Mouse (Mus musculus) cerebellum, adult 11-12 months (tissue): ENCODE results near the gene Cds1.
A peak's percentile ranks its signal among the peaks of the same experiment; 100 is the strongest.

ENCODE experiments used
- DNase-seq: peaks from one replicate; pipeline ENCODE4 v3.0.0; 2022

The Cds1 gene

DNA sequence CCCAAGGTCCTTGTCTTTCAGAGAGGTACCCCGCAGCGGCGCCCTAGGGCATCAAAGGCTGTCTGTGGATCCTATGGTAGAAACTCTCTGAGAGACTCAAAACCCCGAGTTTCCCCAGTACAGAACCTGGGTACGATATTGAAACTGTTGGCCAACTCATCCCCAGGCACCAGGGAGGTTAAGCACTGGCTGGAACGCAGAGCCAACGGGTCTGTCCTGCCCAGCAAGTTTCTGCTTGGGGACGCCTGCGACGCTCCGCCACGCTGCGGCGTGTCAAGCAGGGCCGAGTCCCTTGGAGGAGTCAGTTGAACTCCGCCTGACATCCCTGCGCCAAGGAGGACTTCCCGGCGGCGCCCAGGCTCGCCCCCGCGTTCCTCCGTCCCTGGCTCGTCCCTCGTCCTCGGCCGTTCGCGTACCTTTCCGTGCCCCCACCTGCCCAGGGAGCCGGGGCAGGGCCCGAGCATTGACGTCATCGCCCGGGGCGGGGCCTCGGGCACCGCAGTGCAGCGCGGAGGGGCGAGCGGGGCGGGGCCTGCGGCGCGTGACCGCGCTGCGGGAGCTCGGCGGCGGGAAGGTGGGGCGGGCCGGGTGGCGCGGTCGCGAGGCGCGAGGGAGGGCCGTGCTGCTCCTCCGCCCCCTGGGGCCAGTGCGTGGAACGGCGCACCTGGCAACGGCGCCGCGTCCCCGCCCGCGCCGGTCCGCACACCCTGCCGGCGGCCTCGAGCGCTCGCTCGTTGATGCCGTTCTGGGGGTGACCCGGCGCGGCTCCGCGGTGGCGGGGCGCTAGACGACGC lies at the start of gene Cds1:
TSS of gene Cds1 (plus strand) at position 577 of the 794 bp plus-strand sequence.
- peak; percentile 92 for DNase-seq

GRCm38 (mm10) chr5:101724216-101724615 lies 40.7 kb upstream of the Cds1 start:
- DNase-seq = no peak

DNA sequence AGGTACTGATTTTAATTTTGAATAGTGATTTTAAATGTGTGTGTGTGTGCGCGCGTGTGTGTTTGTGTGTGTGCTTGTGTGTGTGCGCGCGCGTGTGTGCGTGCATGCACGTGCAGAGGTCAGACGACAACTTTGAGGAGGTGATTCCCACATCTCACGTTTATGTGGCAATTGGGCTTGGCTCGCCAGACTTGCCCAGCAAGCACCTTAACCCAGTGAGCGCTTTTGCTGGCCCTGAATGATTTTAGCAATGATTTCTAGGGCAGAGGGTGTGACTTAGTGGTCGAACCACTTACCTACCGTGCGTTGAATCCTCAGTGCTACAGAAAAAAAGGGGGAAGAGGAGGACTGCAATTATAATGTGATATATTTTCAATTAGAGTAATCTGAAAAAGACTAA lies 40.2 kb upstream of the Cds1 start:
- no peak for DNase-seq

DNA sequence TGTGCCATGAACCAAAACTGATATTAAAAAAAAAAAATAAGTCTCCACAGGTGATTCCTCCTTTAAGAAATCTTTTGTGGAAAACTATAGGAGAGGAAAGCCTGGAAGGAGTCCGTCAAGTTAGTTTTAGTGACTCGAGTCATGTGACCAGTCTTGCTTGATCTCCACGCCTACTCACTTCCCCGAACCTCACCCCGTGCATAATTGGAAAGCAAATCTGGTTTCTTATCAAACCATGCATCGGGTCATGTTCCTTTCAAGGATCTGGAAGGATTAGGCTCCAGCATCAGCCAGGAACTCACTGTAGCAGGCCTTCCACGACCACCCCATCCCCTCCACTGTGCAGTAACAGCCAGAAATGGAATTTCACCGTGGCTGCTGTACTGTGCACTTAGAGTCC lies 39.2 kb upstream of the Cds1 start:
- no peak for DNase-seq

DNA sequence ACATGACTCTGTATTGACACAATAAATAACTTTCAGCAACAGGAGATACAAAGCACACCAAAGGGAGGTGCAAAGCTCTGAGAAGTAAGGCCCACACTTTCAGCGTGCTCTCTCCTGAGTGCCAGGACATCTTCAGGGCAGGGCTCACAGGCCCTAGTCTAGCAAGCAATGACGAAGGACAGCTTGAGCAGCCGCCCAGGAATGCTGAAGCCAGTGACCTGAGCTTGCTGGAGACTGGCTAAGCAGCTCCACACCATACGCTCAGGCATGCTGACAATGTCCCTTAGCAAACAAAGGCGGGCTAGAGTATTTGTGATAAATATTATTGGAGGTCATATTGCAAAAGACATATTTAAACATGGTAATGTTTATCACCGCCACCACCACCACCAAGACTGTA lies 38.6 kb upstream of the Cds1 start:
- no peak for DNase-seq

DNA sequence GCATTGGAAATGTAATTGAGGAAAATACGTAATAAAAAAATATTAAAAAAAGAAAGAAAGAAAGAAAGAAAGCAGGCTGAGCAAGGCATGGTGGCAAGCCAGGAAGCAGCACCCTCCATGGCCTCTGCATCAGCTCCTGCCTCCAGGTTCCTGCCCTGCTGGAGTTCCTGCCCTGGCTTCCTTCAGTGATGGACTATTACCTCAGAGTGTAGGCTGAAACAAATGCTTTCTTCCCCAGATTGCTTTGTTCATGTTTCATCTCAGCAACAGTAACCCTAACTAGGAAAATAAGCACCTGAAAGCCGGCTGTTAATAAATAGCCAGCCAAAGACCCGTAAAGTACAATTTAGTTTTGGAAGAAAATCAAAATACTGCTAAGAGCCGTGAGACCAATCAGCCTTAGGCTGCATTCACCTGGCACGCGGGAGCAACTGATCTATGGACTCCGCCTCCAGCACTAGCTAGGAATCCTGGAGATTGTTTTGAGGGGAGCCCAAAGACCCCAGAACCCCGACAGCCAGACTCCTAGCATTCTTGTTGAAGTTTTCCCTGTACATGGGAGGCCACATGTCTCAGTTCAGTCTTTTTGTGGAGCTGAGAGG lies 36.5 kb upstream of the Cds1 start:
- DNase-seq = no peak

DNA sequence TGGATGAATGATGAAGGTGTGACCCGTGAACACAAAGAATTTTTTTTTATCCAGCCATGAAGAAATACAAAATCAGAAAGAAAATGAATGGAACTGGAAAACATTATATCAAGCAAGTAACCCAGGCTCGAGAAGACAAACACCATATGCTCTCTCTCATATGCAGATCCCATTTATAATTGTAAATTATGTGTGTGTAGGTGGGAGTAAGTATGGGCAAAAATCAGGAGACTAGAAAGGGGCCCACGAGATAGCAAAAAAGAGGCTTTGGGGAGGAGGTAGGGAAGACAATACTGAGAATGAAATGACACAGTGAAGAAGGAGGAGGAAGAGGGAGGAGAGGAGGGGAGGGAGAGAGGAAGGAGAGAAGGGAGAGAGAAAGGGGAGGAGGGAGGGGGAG lies 27.6 kb upstream of the Cds1 start:
- DNase-seq = no peak

DNA sequence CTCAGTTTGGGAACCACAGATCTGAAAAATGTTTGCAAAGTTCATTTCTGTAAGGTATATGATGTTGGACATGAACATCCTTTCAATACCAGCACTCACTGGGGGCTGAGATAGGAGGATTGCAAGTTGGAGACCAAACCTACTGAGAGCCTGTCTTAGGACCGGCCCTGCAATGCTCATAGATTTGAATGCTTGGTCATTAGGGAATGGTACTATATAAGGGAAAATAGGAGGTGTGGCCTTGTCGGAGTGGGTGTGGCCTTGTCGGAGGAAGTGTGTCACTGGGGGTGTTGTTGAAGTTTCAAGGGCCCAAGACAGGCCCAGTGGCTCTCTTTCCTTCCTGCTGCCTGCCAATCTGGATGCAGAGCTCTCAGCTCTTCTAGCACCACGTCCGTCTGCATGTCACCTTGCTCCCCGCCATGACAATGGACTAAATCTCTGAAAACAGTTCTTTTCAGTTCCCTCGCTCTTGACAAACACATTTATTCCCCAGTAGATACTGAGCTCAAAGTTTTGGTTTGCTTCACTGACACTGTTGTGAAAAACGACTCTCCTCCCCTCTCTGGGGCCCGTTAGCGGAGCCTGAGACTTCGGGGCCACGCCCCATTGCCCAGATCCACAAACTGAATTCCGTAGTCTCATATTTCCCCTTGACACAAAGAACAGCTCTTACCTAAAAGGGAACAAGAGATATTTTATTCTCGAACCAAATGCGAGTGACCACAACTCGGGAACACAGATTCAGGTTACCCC lies 24.3 kb upstream of the Cds1 start:
- no peak for DNase-seq

GRCm38 (mm10) chr5:101741224-101741591 lies 23.7 kb upstream of the Cds1 start:
- DNase-seq = no peak

GRCm38 (mm10) chr5:101742014-101742413 lies 22.9 kb upstream of the Cds1 start:
- no peak for DNase-seq

DNA sequence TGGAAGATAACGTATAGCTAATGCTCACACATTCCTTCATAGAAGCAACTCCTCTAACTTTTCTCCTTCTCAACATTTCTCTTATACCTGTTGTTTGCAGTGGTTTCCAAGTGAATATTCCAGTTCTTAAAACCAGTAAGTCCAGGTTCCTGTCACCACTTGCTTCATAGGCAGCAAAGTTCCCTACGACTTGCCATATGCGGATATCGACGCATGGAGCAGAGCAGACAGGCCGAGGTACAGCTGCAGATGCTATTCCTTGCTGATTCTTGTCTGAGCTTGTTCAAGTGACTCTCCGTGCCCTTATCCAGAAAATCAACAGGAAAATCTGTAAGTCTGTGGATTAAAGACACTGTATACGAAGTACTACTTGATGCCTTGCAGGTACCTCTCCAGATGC lies 22.5 kb upstream of the Cds1 start:
- DNase-seq = no peak

DNA sequence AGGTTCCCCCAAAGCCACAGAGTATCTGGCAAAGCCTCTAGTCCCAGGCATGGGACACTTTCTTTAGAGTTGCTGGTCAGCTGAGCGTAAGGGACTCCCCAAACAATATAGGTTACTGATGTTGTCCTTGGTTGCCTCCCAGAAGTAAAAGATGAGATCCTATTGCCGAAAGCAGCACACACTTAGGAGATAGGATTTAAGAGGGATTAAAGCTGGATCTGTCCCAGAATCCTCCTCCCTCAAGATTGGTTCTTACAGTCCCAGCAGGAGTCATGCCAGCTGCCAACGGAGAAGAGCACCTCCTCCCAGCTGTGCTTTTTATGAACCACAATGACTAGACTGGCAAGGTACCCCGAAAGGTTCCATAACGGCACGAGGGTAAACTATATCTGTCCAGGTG lies 20.0 kb upstream of the Cds1 start:
- DNase-seq = no peak

- DNase-seq = no peak
Measured at GRCm38 (mm10) chr5:101753680-101754079, 11.2 kb upstream of the Cds1 start.

DNA sequence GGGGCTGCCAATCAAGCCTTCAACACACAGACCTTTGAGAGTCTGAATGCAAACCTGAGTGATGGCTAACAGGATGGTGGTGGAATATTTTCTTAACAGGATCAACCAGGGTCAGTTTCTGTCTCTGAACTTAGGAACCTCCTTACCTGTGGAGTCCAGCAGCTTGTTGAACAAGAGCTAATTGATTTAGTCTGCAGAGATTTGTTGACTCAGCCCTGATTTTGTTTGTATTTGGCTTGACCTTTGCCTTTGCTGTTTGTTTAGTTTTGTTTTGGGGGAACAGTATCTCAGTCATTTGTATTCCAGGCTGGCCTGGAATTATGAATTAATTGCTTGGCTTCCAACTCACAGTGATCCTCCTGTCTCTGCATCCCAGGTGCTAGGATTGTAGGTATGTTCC lies 7.3 kb upstream of the Cds1 start:
- no peak for DNase-seq

DNA sequence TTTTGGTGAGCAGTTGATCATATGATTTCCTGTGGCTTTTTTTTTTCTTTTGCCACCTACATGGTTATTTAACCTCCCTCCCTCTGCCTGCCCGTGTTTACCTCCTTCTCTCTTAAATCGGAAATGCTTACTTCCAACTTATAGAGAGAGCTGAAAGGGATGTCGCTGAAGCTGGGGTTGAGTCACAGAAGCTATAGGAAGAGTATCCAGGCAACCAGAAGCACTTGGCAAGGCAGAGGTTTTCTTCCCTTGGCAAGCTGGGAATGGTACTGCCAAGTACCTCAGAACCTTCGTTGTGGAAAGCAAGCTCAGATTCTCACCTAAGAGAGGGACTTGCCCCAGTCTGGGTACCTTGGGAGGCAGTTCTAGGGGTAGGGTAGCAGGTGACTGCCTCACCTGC lies 3.2 kb upstream of the Cds1 start:
- no peak for DNase-seq

GRCm38 (mm10) chr5:101763571-101763970 lies 1.4 kb upstream of the Cds1 start:
- no peak for DNase-seq

GRCm38 (mm10) chr5:101765390-101765901 lies 516 bp downstream of the Cds1 start:
- peak; percentile 66 for DNase-seq

DNA sequence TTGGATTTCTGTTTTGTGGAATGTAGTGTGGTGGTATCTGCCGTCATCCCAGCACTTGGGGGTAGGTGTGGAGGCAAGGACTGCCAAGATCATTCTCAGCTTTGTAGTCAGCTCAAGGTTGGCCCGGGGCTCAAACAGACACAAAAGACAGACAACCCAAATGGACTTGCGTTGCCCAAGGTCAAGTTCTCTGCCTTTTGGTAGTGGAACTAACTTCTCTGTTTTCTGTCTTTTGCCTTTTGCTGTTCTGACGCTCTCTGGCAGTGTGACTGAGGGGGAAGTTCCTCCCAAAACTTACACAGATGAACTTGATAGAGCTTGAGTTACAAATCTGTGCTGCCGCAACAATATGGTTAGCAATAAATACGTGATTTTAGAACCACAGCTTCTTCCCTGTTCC lies 1.3 kb downstream of the Cds1 start:
- no peak for DNase-seq

- no peak for DNase-seq
Measured at GRCm38 (mm10) chr5:101767086-101767485, 2.2 kb downstream of the Cds1 start.

DNA sequence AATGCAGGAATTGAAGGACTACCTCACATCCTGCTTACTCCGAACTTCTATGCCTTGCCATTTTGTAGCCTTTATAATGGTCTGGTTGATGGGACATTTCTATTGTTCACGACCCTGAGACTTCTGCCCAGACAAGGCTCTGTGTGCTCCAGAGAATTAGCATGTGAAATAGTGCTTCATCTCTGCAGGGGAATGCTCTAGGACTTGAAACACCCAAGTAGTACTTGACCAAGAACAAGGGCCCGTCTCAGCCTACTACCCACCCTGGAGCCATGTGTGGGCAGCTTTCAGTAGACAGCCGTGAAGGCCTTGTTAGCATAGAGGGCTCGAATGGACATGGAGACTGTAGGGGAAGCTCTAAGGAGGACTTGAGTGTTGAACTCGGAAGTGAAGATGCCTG lies 2.6 kb downstream of the Cds1 start:
- no peak for DNase-seq

GRCm38 (mm10) chr5:101768558-101768957 lies 3.6 kb downstream of the Cds1 start:
- DNase-seq = no peak

DNA sequence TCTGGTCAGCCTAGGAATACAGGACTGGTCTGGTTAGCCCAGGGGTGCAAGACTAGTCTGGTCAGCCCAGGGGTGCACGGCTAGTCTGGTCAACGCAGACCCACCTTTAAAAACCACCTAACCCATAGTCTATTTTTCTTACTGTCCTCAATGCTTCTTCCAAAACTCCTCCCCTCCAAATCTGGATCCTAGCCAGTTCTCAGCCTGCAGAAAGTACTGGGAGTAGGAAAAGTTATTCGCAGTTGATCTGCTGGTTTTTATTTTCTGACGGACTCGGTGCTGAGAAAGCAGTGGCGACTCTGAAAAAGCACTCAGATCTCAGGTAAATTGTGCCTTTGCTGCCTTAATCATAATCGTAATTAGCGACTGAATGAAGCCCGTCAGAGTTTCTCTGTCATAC lies 7.7 kb downstream of the Cds1 start:
- peak; percentile 6 for DNase-seq

DNA sequence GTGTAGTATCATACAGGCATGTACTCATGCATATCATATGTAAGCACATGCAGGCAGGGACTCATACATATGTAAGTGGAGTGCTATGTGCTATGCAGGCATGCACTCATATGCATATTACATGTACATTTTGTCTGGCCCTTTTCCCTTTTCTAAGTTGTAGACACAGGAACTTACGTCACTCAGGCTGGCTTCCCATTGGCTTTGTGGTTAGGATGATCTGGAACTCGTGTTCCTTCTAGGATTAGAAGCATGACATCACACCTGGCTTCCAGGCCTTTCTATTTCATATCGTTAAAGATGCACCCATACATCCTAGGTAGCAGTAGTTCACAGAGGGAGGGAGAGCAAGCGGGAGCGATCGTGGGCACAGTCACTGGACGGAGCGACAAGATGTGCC lies 10.3 kb downstream of the Cds1 start:
- DNase-seq = no peak

GRCm38 (mm10) chr5:101776528-101776927 lies 11.6 kb downstream of the Cds1 start:
- DNase-seq = no peak
